Comparison of ENCODE assay signal across 8 mouse cellular contexts in the genomic region with DNA sequence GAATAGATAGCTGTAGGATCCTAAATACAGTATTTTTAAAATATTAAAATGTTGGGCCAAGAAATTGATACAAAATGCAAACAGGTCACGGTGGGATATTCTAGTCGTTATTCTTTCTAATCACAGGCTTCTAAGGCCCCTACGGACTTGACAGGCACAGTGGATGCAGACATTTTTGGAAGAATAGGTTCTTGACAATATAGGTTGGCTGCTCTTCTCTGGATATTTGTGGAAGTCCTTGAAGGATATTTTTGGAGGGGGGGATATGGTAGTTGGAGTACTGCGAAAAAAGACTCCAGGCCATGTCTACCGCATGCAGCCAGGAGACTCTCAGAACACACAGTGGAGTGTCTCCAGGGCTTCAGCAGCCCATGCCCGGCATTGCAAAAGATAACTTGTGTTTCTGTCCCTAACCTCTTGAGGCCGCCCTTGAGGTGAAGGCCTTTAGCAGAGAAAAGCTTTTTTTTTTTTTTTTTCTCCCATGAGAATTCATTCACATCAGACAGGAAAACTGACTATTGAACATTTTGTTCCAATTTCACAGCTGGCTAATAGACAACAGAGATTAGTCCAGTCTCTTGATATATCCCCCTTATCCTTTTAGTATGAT. TPM values are rescaled to one million over a fixed set of nuclear protein-coding genes. Genes with fewer than 3 reads are reported as not detected.
DNase-seq lines count a peak whose midpoint lies in the region; ATAC-seq and TF ChIP-seq lines count a peak whose summit lies in the region.

No protein-coding gene starts in this region.

- TF ChIP-seq CTCF in heart, postnatal 0 days (IDR thresholded peaks at IDR 0.05; ENCODE audit: low read depth) = peak; percentile 38

- H3K27ac ChIP-seq in embryonic facial prominence, embryonic 11.5 days (replicated peaks; ENCODE audit: low read depth, low read length) = no peak overlapping the region
- H3K27ac ChIP-seq in heart, postnatal 0 days (ENCODE audit: low read depth) = peak overlapping the region; percentile 82

- peak overlapping the region; percentile 47; the same call in 1 of the 2 replicates for H3K4me2 ChIP-seq in embryonic facial prominence, embryonic 11.5 days (ENCODE audit: low read depth, low read length)
- H3K4me2 ChIP-seq in heart, postnatal 0 days (ENCODE audit: low read depth, low read length) = peak overlapping the region; percentile 70

- 35% methylated on average over 7 of the region's 7 CpGs for WGBS in embryonic facial prominence, embryonic 11.5 days
- 28% methylated on average over 7 of the region's 7 CpGs for WGBS in heart, postnatal 0 days

- H3K27me3 ChIP-seq in embryonic facial prominence, embryonic 11.5 days (ENCODE audit: control insufficient read depth, insufficient read depth, low read length) = no peaks in the 10 kb centered on the region
- H3K27me3 ChIP-seq in heart, postnatal 0 days (ENCODE audit: control insufficient read depth, insufficient read depth, low read length) = no peaks in the 10 kb centered on the region
- no peaks in the 10 kb centered on the region for H3K27me3 ChIP-seq in megakaryocyte, embryonic 14.5 days (replicated peaks)

- no peaks in the 10 kb centered on the region for H3K36me3 ChIP-seq in embryonic facial prominence, embryonic 11.5 days (replicated peaks; ENCODE audit: control insufficient read depth, insufficient read depth, low read depth, low read length)
- 0 out of 2 replicates have a peak, but pooled peaks cover 5% of the 10 kb centered on the region for H3K36me3 ChIP-seq in heart, postnatal 0 days (replicated peaks; ENCODE audit: control insufficient read depth, insufficient read depth, low read length)
- H3K36me3 ChIP-seq in megakaryocyte, embryonic 14.5 days (replicated peaks; ENCODE audit: low read length) = peaks cover 20% of the 10 kb centered on the region

- no peaks in the 10 kb centered on the region for H3K4me1 ChIP-seq in embryonic facial prominence, embryonic 11.5 days (ENCODE audit: control insufficient read depth, insufficient read depth, low read length)
- peaks cover 13% of the 10 kb centered on the region; the same call in 1 of the 2 replicates for H3K4me1 ChIP-seq in heart, postnatal 0 days (ENCODE audit: control insufficient read depth, insufficient read depth)
- H3K4me1 ChIP-seq in megakaryocyte, embryonic 14.5 days = peaks cover 58% of the 10 kb centered on the region

- peak; percentile 25 to 45 for DNase-seq in CD8-positive naive resting alpha-beta T cell, adult 2 months (ENCODE audit: low read depth in 2 of 2, low spot score in 2 of 2)
- DNase-seq in T-cell, adult 2 months (ENCODE audit: low spot score) = peak; percentile 60
- DNase-seq in embryonic facial prominence, embryonic 11.5 days (ENCODE audit: low spot score) = peak; percentile 59
- DNase-seq in heart, postnatal 0 days (ENCODE audit: low spot score) = no peak
- DNase-seq in kidney, postnatal 25 days = peak; percentile 76 to 81
- DNase-seq in spleen, postnatal 4 days (ENCODE audit: low spot score in 2 of 2) = peak; percentile 66 to 78
- no peak for DNase-seq in layer of hippocampus, adult 9-11 months

- no peaks in the 10 kb centered on the region for H3K9me3 ChIP-seq in embryonic facial prominence, embryonic 11.5 days (replicated peaks; ENCODE audit: control insufficient read depth, low read length)
- no peaks in the 10 kb centered on the region for H3K9me3 ChIP-seq in heart, postnatal 0 days (replicated peaks; ENCODE audit: control insufficient read depth, low read length)
- H3K9me3 ChIP-seq in megakaryocyte, embryonic 14.5 days = no peaks in the 10 kb centered on the region

- no peak for ATAC-seq in embryonic facial prominence, embryonic 11.5 days (replicated peaks; ENCODE audit: insufficient number of reproducible peaks, low FRiP score, low TSS enrichment, low read depth)
- no peak for ATAC-seq in heart, postnatal 0 days (ENCODE audit: insufficient read depth, low read depth)

- peak overlapping the region; percentile 40; the same call in 1 of the 2 replicates for H3K4me3 ChIP-seq in embryonic facial prominence, embryonic 11.5 days (ENCODE audit: low read depth, low read length)
- H3K4me3 ChIP-seq in heart, postnatal 0 days (ENCODE audit: low read depth, low read length) = peak overlapping the region; percentile 52
- peak overlapping the region; percentile 94 for H3K4me3 ChIP-seq in megakaryocyte, embryonic 14.5 days (replicated peaks)

- TF ChIP-seq EP300 in heart, postnatal 0 days (IDR thresholded peaks at IDR 0.05; ENCODE audit: low read depth) = no peak

- no peak overlapping the region for H3K9ac ChIP-seq in embryonic facial prominence, embryonic 11.5 days (replicated peaks; ENCODE audit: low read length)
- H3K9ac ChIP-seq in heart, postnatal 0 days (replicated peaks; ENCODE audit: low read depth, low read length) = no peak overlapping the region

RNA-seq across cellular contexts. Expression of a gene that starts 0.7 kb away (rescaled TPM):
- polyA plus RNA-seq in embryonic facial prominence, embryonic 11.5 days (2014; fragmentation: Nextera tagmentation; extraction: Ambion mirVana) = 42.6 and 45.8 TPM in 2 replicates
- total RNA-seq in heart, postnatal 0 days (2014; rRNA removed; ENCODE audit: low replicate concordance) = 16.9 and 36.3 TPM in 2 replicates
- polyA plus RNA-seq in heart, postnatal 0 days (2015; fragmentation: Nextera tagmentation; extraction: Ambion mirVana) = 76.6 and 80.1 TPM in 2 replicates
- polyA plus RNA-seq in megakaryocyte, embryonic 14.5 days (2012; ENCODE audit: insufficient read depth, low replicate concordance) = not detected in 2 replicates

RNA-seq across cellular contexts. Expression of a gene that starts 1.5 kb away (rescaled TPM):
- polyA plus RNA-seq in embryonic facial prominence, embryonic 11.5 days (2014; fragmentation: Nextera tagmentation; extraction: Ambion mirVana) = 11.7 and 15.6 TPM in 2 replicates
- 6.4 and 10.4 TPM in 2 replicates for total RNA-seq in heart, postnatal 0 days (2014; rRNA removed; ENCODE audit: low replicate concordance)
- 8.1 and 8.4 TPM in 2 replicates for polyA plus RNA-seq in heart, postnatal 0 days (2015; fragmentation: Nextera tagmentation; extraction: Ambion mirVana)
- 2.0 and 3.5 TPM in 2 replicates for polyA plus RNA-seq in megakaryocyte, embryonic 14.5 days (2012; ENCODE audit: insufficient read depth, low replicate concordance)

RNA-seq across cellular contexts. Expression of a gene that starts 25.3 kb away (rescaled TPM):
- polyA plus RNA-seq in embryonic facial prominence, embryonic 11.5 days (2014; fragmentation: Nextera tagmentation; extraction: Ambion mirVana) = 0.72 and 0.93 TPM in 2 replicates
- total RNA-seq in heart, postnatal 0 days (2014; rRNA removed; ENCODE audit: low replicate concordance) = not detected in 2 replicates
- 0.11 and 0.29 TPM in 2 replicates for polyA plus RNA-seq in heart, postnatal 0 days (2015; fragmentation: Nextera tagmentation; extraction: Ambion mirVana)
- polyA plus RNA-seq in megakaryocyte, embryonic 14.5 days (2012; ENCODE audit: insufficient read depth, low replicate concordance) = not detected in 2 replicates

RNA-seq across cellular contexts. Expression of a gene that starts 25.8 kb away (rescaled TPM):
- polyA plus RNA-seq in embryonic facial prominence, embryonic 11.5 days (2014; fragmentation: Nextera tagmentation; extraction: Ambion mirVana) = 102 and 103 TPM in 2 replicates
- total RNA-seq in heart, postnatal 0 days (2014; rRNA removed; ENCODE audit: low replicate concordance) = 31.8 and 32.0 TPM in 2 replicates
- polyA plus RNA-seq in heart, postnatal 0 days (2015; fragmentation: Nextera tagmentation; extraction: Ambion mirVana) = 25.2 and 26.9 TPM in 2 replicates
- polyA plus RNA-seq in megakaryocyte, embryonic 14.5 days (2012; ENCODE audit: insufficient read depth, low replicate concordance) = 2.1 and 12.2 TPM in 2 replicates

Comparison
In these comparisons a context has a peak if more than half of its experiments do, and no peak if none do; other contexts are left out.
1. DNase-seq: peak in CD8-positive naive resting alpha-beta T cell, adult 2 months (2 of 2), T-cell, adult 2 months (single experiment), embryonic facial prominence, embryonic 11.5 days (single experiment), kidney, postnatal 25 days (2 of 2) and spleen, postnatal 4 days (2 of 2); none in heart, postnatal 0 days (single experiment) and layer of hippocampus, adult 9-11 months (single experiment).
2. H3K4me3 ChIP-seq: peak in every context shown above with its lines; median percentile 94 in megakaryocyte, embryonic 14.5 days; 52 in heart, postnatal 0 days; 40 in embryonic facial prominence, embryonic 11.5 days.
3. RNA of a gene that starts 0.7 kb away (polyA plus RNA-seq): 76.6 to 80.1 TPM in heart, postnatal 0 days and 42.6 to 45.8 TPM in embryonic facial prominence, embryonic 11.5 days; not detected in megakaryocyte, embryonic 14.5 days; every median in the first group is over 10 times any median in the second.